Mouse (Mus musculus) megakaryocyte, embryonic 14.5 days (primary cell): ENCODE results near the gene Calml4. TPM values are rescaled to one million over a fixed set of nuclear protein-coding genes. Genes with fewer than 3 reads are reported as not detected.
"Not testable (repeated sequence)": the region's sequence is repeated elsewhere in the genome, so short reads cannot be mapped to it uniquely, and the experiment has no call there.

ENCODE experiments used
- H3K27me3 ChIP-seq: replicated peaks from 2 replicates; pipeline ENCODE3; 2012; ENCODE audit warnings: inconsistent platforms
- H3K36me3 ChIP-seq: replicated peaks from 2 replicates; pipeline ENCODE3; 2012; ENCODE audit warnings: low read length, inconsistent platforms, mixed read lengths
- H3K4me1 ChIP-seq: 2 replicates; pipeline ENCODE4 v1.6.1; 2012; ENCODE audit warnings: inconsistent platforms
- H3K4me3 ChIP-seq: replicated peaks from 2 replicates; pipeline ENCODE3; 2012; ENCODE audit warnings: moderate library complexity, mild to moderate bottlenecking, inconsistent platforms
- H3K9me3 ChIP-seq: 2 replicates; pipeline ENCODE4 v1.6.1; 2012; ENCODE audit warnings: inconsistent platforms
- FLI1 ChIP-seq: IDR thresholded peaks from 2 replicates; pipeline ENCODE4 v1.6.1; 2012; ENCODE audit warnings: low read length, inconsistent platforms, mixed read lengths
- GATA1 ChIP-seq: IDR thresholded peaks from 3 replicates; pipeline ENCODE4 v1.6.1; 2012; ENCODE audit warnings: mixed read lengths, low read length, inconsistent platforms, borderline replicate concordance
- polyA plus RNA-seq: library from polyadenylated mRNA; stranded (reverse); fragments of >175 nt; gene quantifications from 2 replicates; pipeline ENCODE4 v1.2.3, GENCODE M21; 2012; ENCODE audit warnings: low replicate concordance; ENCODE audit not compliant: insufficient read depth

Calml4 gene
- polyA plus RNA-seq, 1 experiment, result 2.3 TPM

DNA sequence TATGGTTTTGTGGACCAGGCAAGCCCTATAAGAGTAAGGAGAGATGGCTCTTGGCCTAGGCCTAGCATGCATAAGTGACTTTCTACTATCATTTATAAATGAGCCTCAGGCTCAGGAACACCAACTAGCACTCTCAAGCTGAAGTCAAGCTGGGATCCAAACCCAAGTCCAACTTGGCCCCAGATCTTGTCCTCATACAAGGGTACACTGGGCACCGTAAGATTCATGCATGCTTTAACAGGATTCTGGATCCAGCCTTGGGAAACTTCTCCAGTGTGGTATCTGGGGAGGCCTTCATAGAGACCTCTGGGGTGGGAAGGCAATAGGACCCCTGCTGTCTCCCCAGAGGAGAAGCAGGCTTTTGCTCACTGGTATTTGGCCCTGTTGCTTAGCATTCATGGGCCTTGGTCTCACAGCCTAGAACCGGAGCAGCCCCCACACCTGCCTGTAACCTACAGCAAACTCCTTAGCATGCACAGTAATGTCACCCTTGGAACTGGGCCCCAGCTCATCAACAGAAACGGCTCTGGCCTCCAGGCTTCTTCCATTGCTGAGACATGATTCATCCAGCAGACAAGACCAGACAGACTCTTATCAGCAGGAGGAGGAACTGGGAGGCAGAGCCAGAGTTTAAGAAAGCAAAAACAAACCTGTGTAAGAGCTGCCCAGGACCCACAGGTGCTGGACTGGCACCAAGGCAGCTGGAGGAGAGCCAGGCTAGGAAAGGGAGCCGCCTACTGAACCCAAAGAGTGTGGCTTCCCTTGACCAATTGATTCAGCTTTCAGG, 39.9 kb upstream of the Calml4 start:
- H3K9me3 ChIP-seq, result peaks cover 2% of the 10 kb centered on the region; the same call in 1 of the 2 replicates
- no peaks in the 10 kb centered on the region for H3K27me3 ChIP-seq
- peaks cover 39% of the 10 kb centered on the region for H3K4me1 ChIP-seq
- no peak for TF ChIP-seq GATA1
- no peaks in the 10 kb centered on the region for H3K36me3 ChIP-seq
- H3K4me3 ChIP-seq, result no peak overlapping the region

GRCm38 (mm10) chr9:62819494-62819893, 38.4 kb upstream of the Calml4 start:
- H3K36me3 ChIP-seq, result no peaks in the 10 kb centered on the region
- no peak overlapping the region for H3K4me3 ChIP-seq
- H3K27me3 ChIP-seq, result no peaks in the 10 kb centered on the region
- peaks cover 39% of the 10 kb centered on the region for H3K4me1 ChIP-seq
- TF ChIP-seq FLI1 (no peak), GATA1 (no peak)
- peaks cover 2% of the 10 kb centered on the region; the same call in 1 of the 2 replicates for H3K9me3 ChIP-seq

GRCm38 (mm10) chr9:62819910-62820309, 38.0 kb upstream of the Calml4 start:
- not testable (repeated sequence) for H3K36me3 ChIP-seq, H3K4me3 ChIP-seq, H3K9me3 ChIP-seq, H3K27me3 ChIP-seq
- H3K4me1 ChIP-seq, result peaks cover 39% of the 10 kb centered on the region

DNA sequence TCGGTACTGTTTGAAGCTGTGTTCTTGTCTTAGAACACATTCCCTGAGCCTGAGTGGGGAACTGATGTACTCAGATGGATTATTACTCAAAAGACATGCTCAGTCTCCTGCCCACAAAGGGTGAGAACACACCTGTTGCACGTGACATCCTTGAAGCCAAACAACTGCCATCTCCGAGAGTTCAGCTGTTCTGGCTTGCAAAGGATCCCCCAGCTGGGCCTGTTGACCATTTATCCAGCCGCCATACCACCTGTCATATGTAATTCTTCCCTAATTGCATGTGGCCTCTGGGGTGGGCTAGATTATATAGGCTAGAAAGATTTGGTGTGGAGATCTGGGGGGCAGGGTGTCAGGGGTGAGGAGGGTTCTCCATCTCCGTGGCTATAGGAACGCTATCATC, 37.1 kb upstream of the Calml4 start:
- TF ChIP-seq FLI1 (no peak), GATA1 (no peak)
- no peak overlapping the region for H3K4me3 ChIP-seq
- peaks cover 2% of the 10 kb centered on the region; the same call in 1 of the 2 replicates for H3K9me3 ChIP-seq
- H3K36me3 ChIP-seq, result no peaks in the 10 kb centered on the region
- H3K4me1 ChIP-seq, result peaks cover 37% of the 10 kb centered on the region
- H3K27me3 ChIP-seq, result no peaks in the 10 kb centered on the region

DNA sequence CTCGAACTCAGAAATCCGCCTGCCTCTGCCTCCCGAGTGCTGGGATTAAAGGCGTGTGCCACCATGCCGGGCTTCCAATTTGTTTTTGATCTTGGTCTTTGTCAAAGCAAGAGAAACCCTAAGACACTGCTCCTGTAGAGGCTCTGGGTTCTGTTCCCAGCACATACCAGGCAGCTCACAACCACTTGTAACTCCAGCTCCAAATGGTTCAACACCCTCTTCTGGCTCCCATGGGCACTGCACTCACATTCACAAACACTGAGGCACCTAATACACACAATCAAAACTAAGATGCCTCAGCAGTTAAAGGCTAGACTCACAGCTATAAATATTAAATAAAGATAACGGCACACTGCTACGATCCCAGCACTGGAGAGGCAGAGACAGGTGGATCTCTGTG, 36.1 kb upstream of the Calml4 start:
- TF ChIP-seq GATA1, result no peak
- H3K36me3 ChIP-seq, result no peaks in the 10 kb centered on the region
- H3K4me1 ChIP-seq, result peaks cover 38% of the 10 kb centered on the region
- H3K27me3 ChIP-seq, result no peaks in the 10 kb centered on the region
- peaks cover 2% of the 10 kb centered on the region; the same call in 1 of the 2 replicates for H3K9me3 ChIP-seq
- no peak overlapping the region for H3K4me3 ChIP-seq

GRCm38 (mm10) chr9:62825791-62826393, 32.0 kb upstream of the Calml4 start:
- Histone ChIP-seq H3K4me3 (no peak overlapping the region), H3K27me3 (no peaks in the 10 kb centered on the region), H3K4me1 (peaks cover 35% of the 10 kb centered on the region), H3K36me3 (no peaks in the 10 kb centered on the region), H3K9me3 (peaks cover 2% of the 10 kb centered on the region; the same call in 1 of the 2 replicates)
- TF ChIP-seq FLI1, result no peak
- no peak for TF ChIP-seq GATA1

GRCm38 (mm10) chr9:62826456-62826855, 31.4 kb upstream of the Calml4 start:
- no peaks in the 10 kb centered on the region for H3K36me3 ChIP-seq
- H3K4me3 ChIP-seq, result no peak overlapping the region
- TF ChIP-seq FLI1 (no peak), GATA1 (no peak)
- H3K9me3 ChIP-seq, result peaks cover 2% of the 10 kb centered on the region; the same call in 1 of the 2 replicates
- peaks cover 35% of the 10 kb centered on the region for H3K4me1 ChIP-seq
- H3K27me3 ChIP-seq, result no peaks in the 10 kb centered on the region

DNA sequence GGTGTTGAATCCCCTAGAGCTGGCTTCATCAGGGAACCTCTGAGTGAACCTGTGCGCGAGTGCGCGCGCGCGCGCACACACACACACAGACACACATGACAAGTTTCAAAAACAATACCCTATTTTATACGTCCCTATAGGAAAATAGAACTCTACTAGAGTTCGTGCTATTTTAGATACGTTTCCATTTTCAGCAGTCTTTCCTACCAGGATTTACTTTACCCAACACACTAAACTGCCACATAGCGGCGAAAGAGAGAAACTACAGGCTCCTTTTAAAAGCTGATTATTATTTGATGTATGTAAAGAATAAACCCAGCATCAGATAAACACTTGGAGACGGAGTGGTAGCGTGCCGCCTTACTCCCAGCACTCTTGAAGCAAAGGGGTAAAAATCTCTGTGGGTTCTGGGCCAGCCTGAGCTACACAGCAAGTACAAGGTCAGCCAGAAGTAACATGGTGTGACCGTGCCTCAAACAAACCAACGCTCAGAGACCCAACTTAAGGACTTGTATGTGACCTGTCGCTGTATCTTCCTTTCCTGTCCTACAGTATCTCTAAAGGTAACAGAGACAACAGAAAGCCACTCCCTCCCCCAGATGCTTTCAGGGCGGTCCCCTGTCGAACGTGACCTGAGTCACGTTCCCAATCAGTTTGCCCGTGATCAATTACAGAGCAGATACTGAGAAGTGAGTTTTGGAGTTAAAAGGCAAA, 29.8 kb upstream of the Calml4 start:
- no peaks in the 10 kb centered on the region for H3K27me3 ChIP-seq
- H3K36me3 ChIP-seq, result no peaks in the 10 kb centered on the region
- H3K4me1 ChIP-seq, result peaks cover 35% of the 10 kb centered on the region
- H3K4me3 ChIP-seq, result peak overlapping the region; percentile 91
- no peaks in the 10 kb centered on the region for H3K9me3 ChIP-seq
- TF ChIP-seq FLI1, result no peak
- TF ChIP-seq GATA1, result no peak

DNA sequence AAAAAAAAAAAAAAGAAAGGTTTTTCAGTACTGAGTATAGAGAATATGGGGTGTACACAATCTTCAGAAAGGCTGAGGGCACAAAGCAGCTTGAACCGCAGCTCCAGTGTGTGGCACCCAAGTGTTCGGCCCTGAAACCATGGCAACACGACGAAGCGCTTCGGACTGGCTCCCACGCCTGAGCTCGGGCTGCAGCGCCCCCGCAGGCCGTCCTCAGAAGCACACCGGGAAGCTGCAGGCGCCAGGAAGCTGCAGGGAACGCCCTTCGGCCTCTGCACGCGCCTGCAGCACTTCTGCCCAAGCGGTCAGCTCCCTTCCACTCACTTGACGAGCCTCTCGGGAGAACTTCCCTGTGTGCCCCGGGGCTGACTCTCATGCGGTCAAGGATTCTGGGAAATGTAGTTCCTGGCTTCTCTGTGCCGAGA, 29.2 kb upstream of the Calml4 start:
- H3K4me3 ChIP-seq, result peak overlapping the region; percentile 91
- H3K36me3 ChIP-seq, result no peaks in the 10 kb centered on the region
- no peaks in the 10 kb centered on the region for H3K9me3 ChIP-seq
- H3K4me1 ChIP-seq, result peaks cover 35% of the 10 kb centered on the region
- H3K27me3 ChIP-seq, result no peaks in the 10 kb centered on the region
- TF ChIP-seq FLI1 (no peak), GATA1 (no peak)

DNA sequence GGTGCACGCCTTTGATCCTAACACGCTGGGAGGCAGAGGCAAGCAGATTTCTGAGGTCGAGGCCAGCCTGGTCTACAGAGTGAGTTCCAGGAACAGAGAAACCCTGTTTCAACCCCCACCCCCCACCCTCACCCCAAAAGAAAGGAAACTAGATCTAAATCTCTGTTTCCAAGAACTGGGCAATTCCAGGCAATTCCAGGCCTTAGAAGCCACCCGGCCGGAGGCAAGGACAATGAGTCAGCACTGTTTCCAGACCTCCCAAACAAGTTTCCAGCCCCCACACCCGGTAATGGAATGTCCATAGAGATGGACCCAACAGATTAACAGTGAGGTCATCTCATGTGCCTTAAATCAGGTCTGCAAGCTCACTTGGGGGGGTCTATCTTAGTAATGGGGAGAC, 28.0 kb upstream of the Calml4 start:
- H3K27me3 ChIP-seq, result no peaks in the 10 kb centered on the region
- no peak for TF ChIP-seq FLI1
- no peak for TF ChIP-seq GATA1
- no peaks in the 10 kb centered on the region for H3K36me3 ChIP-seq
- peaks cover 35% of the 10 kb centered on the region for H3K4me1 ChIP-seq
- H3K4me3 ChIP-seq, result no peak overlapping the region
- H3K9me3 ChIP-seq, result no peaks in the 10 kb centered on the region
